Mouse (Mus musculus) cerebellum, adult 18-20 months (tissue): ENCODE measurements around the gene Gm4836.
"Not testable (repeated sequence)": the region's sequence is repeated elsewhere in the genome, so short reads cannot be mapped to it uniquely, and the experiment has no call there.

ENCODE experiments used
- DNase-seq, 2 experiments: peaks; one replicate each; pipeline ENCODE4 v3.0.0; 2021

Gene Gm4836

GRCm38 (mm10) chrX:28293532-28293931 lies at the start of gene Gm4836:
TSS of gene Gm4836 (minus strand) at chrX:28293632.
- DNase-seq = not testable (repeated sequence)
